In the genomic region with DNA sequence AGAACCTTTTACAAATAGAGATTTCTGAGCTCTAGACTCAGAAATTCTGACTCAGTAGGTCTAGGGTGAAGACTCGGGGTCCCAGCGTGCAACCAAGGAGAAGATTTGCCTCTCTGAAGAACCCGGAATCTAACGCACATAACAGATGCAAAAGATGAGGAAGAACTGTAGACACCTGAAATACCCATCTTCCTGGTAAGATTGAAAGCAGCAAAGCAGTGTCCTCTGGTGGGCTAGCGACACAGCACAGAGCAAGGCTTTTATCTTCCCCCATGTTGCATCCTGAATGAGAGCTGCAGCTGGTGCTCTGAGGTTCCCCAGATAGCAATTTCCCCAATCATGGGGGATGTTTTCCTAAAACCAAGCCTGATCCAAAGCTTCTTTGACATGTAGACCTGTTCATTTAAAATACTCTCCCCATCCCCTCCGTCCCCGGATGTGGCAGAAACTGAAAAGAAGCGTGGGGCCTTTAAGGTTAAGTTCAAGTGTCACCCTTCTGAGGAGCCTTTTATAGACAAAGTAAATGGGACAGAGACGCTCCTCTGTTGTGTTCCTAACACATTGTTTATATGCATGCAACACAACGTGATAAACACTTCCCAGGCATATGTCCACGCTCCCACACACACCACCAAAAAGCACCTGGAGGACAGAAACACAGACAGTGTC, we compare ENCODE assay signal across 19 mouse cellular contexts. TPM values are rescaled to one million over a fixed set of nuclear protein-coding genes. Genes with fewer than 3 reads are reported as not detected.
"Had no signal": no experiment of that assay in that cellular context is flagged by ENCODE, and none has a peak within 500 bp of the region (broad histone marks: within the 10 kb centered on the region; RNA-seq: fewer than 3 reads in every experiment).

No protein-coding gene starts in this region.

- H3K4me3 ChIP-seq: limb, embryonic 12.5 days; myocyte; neural tube, embryonic 15.5 days had no signal

- H3K27ac ChIP-seq: liver, embryonic 14.5 days; neural tube, embryonic 15.5 days; stomach, postnatal 0 days had no signal

- H3K27me3 ChIP-seq: limb, embryonic 12.5 days; neural tube, embryonic 15.5 days had no signal

- DNase-seq: kidney, postnatal 25 days; lung, adult 18-20 months; midbrain, embryonic 14.5 days; right cerebral cortex, adult 18-20 months; right cerebral cortex, postnatal 25 days; thymus, postnatal 25 days had no signal

- H3K9me3 ChIP-seq: limb, embryonic 12.5 days; neural tube, embryonic 15.5 days had no signal

- H3K36me3 ChIP-seq: limb, embryonic 12.5 days; neural tube, embryonic 15.5 days had no signal

- H3K4me1 ChIP-seq: neural tube, embryonic 15.5 days had no signal

- H3K9ac ChIP-seq: limb, embryonic 12.5 days; liver, embryonic 14.5 days; neural tube, embryonic 15.5 days had no signal

- H3K4me2 ChIP-seq: limb, embryonic 12.5 days; neural tube, embryonic 15.5 days had no signal

RNA-seq across cellular contexts. Expression of gene Actbl2, which starts 3.7 kb away (rescaled TPM):
- total RNA-seq: layer of hippocampus, postnatal 25 days; left cerebral cortex, postnatal 25 days; liver, adult 2 months; megakaryocyte progenitor cell, adult 5-6 weeks had no signal
- polyA plus RNA-seq: kidney, embryonic 16.5 days; limb, embryonic 12.5 days; liver, adult 2 months; liver, embryonic 14.5 days; lung, embryonic 16.5 days; midbrain, embryonic 14.5 days; myocyte; neural tube, embryonic 11.5 days; neural tube, embryonic 15.5 days; small intestine, adult 2 months; stomach, postnatal 0 days had no signal
